Mouse (Mus musculus) lung, postnatal 0 days (tissue): ENCODE results near the gene Espl1.
A peak's percentile ranks its signal among the peaks of the same experiment; 100 is the strongest.

ENCODE experiments used
- CTCF ChIP-seq: IDR thresholded peaks from 2 replicates; pipeline ENCODE4 v1.5.1; 2016; ENCODE audit warnings: antibody characterized with exemption, mild to moderate bottlenecking
- EP300 ChIP-seq: IDR thresholded peaks from 2 replicates; pipeline ENCODE4 v1.6.1; 2016; ENCODE audit warnings: antibody characterized with exemption, mild to moderate bottlenecking, control low read depth

- TF ChIP-seq CTCF (no peak), EP300 (peak; percentile 41; the same call in 1 of the 2 replicates)
These were observed 24.6 kb upstream of the Espl1 start for GRCm38 (mm10) chr15:102271441-102271840.
